ENCODE assay signal across 24 mouse cellular contexts in genomic region chr16:23454376-23454775, GRCm38 (mm10). TPM values are rescaled to one million over a fixed set of nuclear protein-coding genes. Genes with fewer than 3 reads are reported as not detected.
DNase-seq lines count a peak whose midpoint lies in the region; TF ChIP-seq lines count a peak whose summit lies in the region.
"Had no signal": no experiment of that assay in that cellular context is flagged by ENCODE, and none has a peak within 500 bp of the region (broad histone marks: within the 10 kb centered on the region; RNA-seq: fewer than 3 reads in every experiment).

No protein-coding gene starts in this region.

- no peak overlapping the region for H3K27ac ChIP-seq in layer of hippocampus, adult 2 months
- H3K27ac ChIP-seq: embryonic facial prominence, embryonic 10.5 days; forebrain, embryonic 15.5 days; heart, embryonic 10.5 days; hindbrain, embryonic 12.5 days had no signal

- H3K27me3 ChIP-seq in C2C12 (ENCODE audit: control insufficient read depth, insufficient read depth, insufficient read length): no peaks in the 10 kb centered on the region
- H3K27me3 ChIP-seq: forebrain, embryonic 15.5 days; hindbrain, embryonic 12.5 days had no signal

- H3K4me3 ChIP-seq in C2C12 (ENCODE audit: insufficient read depth, poor library complexity, severe bottlenecking): no peak overlapping the region
- no peak overlapping the region for H3K4me3 ChIP-seq in layer of hippocampus, adult 2 months
- H3K4me3 ChIP-seq: embryonic facial prominence, embryonic 10.5 days; erythroblast, embryonic 14.5 days; forebrain, embryonic 15.5 days; heart, embryonic 10.5 days; hindbrain, embryonic 12.5 days had no signal

- no peak overlapping the region for H3ac ChIP-seq in C2C12 (ENCODE audit: control insufficient read depth, insufficient read length, low read depth)

- TF ChIP-seq CTCF in C2C12 (IDR thresholded peaks at IDR 0.05; ENCODE audit: control insufficient read depth, insufficient read depth, insufficient read length): no peak
- TF ChIP-seq CTCF in layer of hippocampus, adult 2 months (conservative IDR thresholded peaks at IDR 0.05): no peak

- no peaks in the 10 kb centered on the region for H3K36me3 ChIP-seq in C2C12 (ENCODE audit: control insufficient read depth, insufficient read depth)
- H3K36me3 ChIP-seq: embryonic facial prominence, embryonic 10.5 days; forebrain, embryonic 15.5 days; heart, embryonic 10.5 days; hindbrain, embryonic 12.5 days had no signal

- no peaks in the 10 kb centered on the region for H3K79me3 ChIP-seq in C2C12 (ENCODE audit: low read depth)

- peak; percentile 26 for DNase-seq in right cerebral cortex, adult 18-20 months
- no peak for DNase-seq in right cerebral cortex, postnatal 36 days (ENCODE audit: low spot score in 2 of 2)
- peak; percentile 12 for DNase-seq in brain, adult 2 months (ENCODE audit: low read depth, low spot score)
- DNase-seq in layer of hippocampus, adult 2 months (ENCODE audit: low spot score in 2 of 2): no peak
- no peak for DNase-seq in MN1 (ENCODE audit: low spot score)
- no peak for DNase-seq in urinary bladder, postnatal 25 days (ENCODE audit: low spot score)
- DNase-seq: adrenal gland, postnatal 14 days; B cell, adult 2 months; cerebellum, adult 18-20 months; cerebellum, postnatal 10 days; gastrocnemius, postnatal 10 days; heart, adult 18-20 months; heart, postnatal 10 days; heart, postnatal 4 days; kidney, adult 11 months had no signal

- no peaks in the 10 kb centered on the region for H3K79me2 ChIP-seq in C2C12 (ENCODE audit: control insufficient read depth, insufficient read depth)

TF ChIP-seq in C2C12, 6 proteins besides CTCF, POLR2A, EP300 and RAD21:
- TF ChIP-seq CEBPB (IDR thresholded peaks at IDR 0.05; ENCODE audit: low read depth): no peak
- peak; percentile 15 for TF ChIP-seq FOSL1 (IDR thresholded peaks at IDR 0.05; ENCODE audit: insufficient read depth, low read length, poor library complexity, severe bottlenecking)
- no peak for TF ChIP-seq MYOG (IDR thresholded peaks at IDR 0.05; ENCODE audit: control insufficient read depth, extremely low read depth, insufficient read length)
- no peak for TF ChIP-seq MYOD1 (IDR thresholded peaks at IDR 0.05; ENCODE audit: control insufficient read depth, insufficient read length, low read depth)
- peak; percentile 70 for TF ChIP-seq MAX (IDR thresholded peaks at IDR 0.05)
- peak; percentile 16 for TF ChIP-seq USF1 (IDR thresholded peaks at IDR 0.05; ENCODE audit: low read depth)
TF ChIP-seq in C2C12: peak in this region for 3.

RNA-seq across cellular contexts. Expression of gene Rtp1, which starts 25.4 kb away (rescaled TPM):
- polyA plus RNA-seq in C2C12 (2012; fragmentation: generic; extraction: Trizol): not detected
- under 1 TPM; 0.23 to 0.52 TPM for total RNA-seq in layer of hippocampus, adult 2 months (2021)
- total RNA-seq: adrenal gland, postnatal 14 days; gastrocnemius, postnatal 10 days; gastrocnemius, postnatal 4 days; heart, adult 18-20 months; heart, postnatal 10 days; heart, postnatal 4 days had no signal
- polyA plus RNA-seq: embryonic facial prominence, embryonic 10.5 days; erythroblast, embryonic 14.5 days; heart, embryonic 10.5 days; heart, embryonic 14.5 days; hindbrain, embryonic 12.5 days; intestine, embryonic 14.5 days had no signal

Comparison
In these comparisons a context has a peak if more than half of its experiments do, and no peak if none do; other contexts are left out.
1. DNase-seq: peak in right cerebral cortex, adult 18-20 months (single experiment) and brain, adult 2 months (single experiment); none in right cerebral cortex, postnatal 36 days (0 of 2), layer of hippocampus, adult 2 months (0 of 2), MN1 (single experiment) and urinary bladder, postnatal 25 days (single experiment).